ENCODE assay signal across 8 mouse cellular contexts in the genomic region with DNA sequence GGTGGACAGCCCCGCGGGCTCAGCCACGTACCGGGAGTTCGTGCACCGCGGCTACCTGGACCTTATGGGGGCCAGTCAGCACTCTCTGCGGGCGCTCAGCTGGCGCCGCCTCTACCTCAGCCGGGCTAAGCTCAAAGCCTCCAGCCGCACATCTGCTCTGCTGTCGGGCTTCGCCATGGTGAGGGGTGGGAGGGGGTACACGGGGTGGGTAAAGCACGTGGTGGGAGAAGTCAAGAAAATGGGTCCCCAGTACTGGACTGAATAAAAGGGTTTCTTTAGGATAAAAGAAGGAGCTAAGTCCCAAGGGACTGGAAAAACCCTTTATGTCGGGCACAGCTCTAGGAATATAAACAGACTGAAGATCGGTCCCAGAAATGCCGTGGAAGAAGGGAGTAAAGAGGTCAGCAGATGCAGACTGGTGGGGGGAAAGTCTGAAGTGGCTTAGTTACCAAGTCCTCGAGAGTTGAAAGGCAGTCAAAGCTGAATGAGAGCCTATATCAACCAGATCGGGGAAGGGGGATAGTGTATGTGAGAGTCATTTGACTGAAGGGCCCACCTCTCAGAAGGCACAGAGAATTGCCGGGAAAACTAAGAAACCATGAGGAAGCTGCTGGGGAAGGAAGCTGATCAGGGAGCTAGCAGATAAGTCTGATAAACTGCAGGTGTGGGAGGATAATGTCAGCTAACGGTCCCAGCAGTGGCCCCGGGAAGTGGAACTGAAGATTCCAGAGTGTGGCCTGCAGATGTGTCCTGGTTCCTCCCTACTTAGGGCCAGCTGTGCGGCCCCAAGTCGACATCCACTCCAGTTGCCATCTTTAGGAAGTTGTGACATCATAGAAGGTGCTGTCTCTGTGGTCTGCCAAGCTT. TPM values are rescaled to one million over a fixed set of nuclear protein-coding genes. Genes with fewer than 3 reads are reported as not detected.
DNase-seq lines count a peak whose midpoint lies in the region; ATAC-seq and TF ChIP-seq lines count a peak whose summit lies in the region.

No protein-coding gene starts in this region.

- peak overlapping the region; percentile 83 for H3K4me3 ChIP-seq in thymus, adult 2 months (ENCODE audit: control insufficient read depth, insufficient read depth, low read length)
- peak overlapping the region; percentile 42 for H3K4me3 ChIP-seq in hindbrain, embryonic 15.5 days
- H3K4me3 ChIP-seq in midbrain, embryonic 10.5 days: peak overlapping the region; percentile 61

- H3K27ac ChIP-seq in thymus, adult 2 months (ENCODE audit: control insufficient read depth, insufficient read depth, low read length): no peak overlapping the region
- H3K27ac ChIP-seq in hindbrain, embryonic 15.5 days (replicated peaks): peak overlapping the region; percentile 80
- H3K27ac ChIP-seq in midbrain, embryonic 10.5 days (replicated peaks): peak overlapping the region; percentile 87

- no peak for TF ChIP-seq CTCF in thymus, adult 2 months (IDR thresholded peaks at IDR 0.05; ENCODE audit: borderline replicate concordance, control insufficient read depth, extremely low read depth, insufficient read depth, low read length, poor library complexity)

- peak overlapping the region; percentile 66 for H3K4me2 ChIP-seq in hindbrain, embryonic 15.5 days

- no peaks in the 10 kb centered on the region for H3K36me3 ChIP-seq in thymus, adult 2 months (ENCODE audit: control insufficient read depth, insufficient read depth, low read length)
- peaks cover 26% of the 10 kb centered on the region for H3K36me3 ChIP-seq in hindbrain, embryonic 15.5 days
- peaks cover 33% of the 10 kb centered on the region for H3K36me3 ChIP-seq in midbrain, embryonic 10.5 days

- peaks cover 29% of the 10 kb centered on the region for H3K4me1 ChIP-seq in thymus, adult 2 months (replicated peaks; ENCODE audit: control insufficient read depth, insufficient read depth, low read length)
- H3K4me1 ChIP-seq in hindbrain, embryonic 15.5 days (replicated peaks): peaks cover 27% of the 10 kb centered on the region
- peaks cover 44% of the 10 kb centered on the region for H3K4me1 ChIP-seq in midbrain, embryonic 10.5 days

- 1% methylated on average over 27 of the region's 27 CpGs for WGBS in thymus, adult 2 months
- WGBS in hindbrain, embryonic 15.5 days: 6% methylated on average over 27 of the region's 27 CpGs
- WGBS in midbrain, embryonic 10.5 days: 8% methylated on average over 27 of the region's 27 CpGs

- DNase-seq in adrenal gland, postnatal 10 days: peak; percentile 23
- no peak for DNase-seq in adrenal gland, adult 18-20 months (ENCODE audit: low spot score in 2 of 2)
- DNase-seq in thymus, adult 2 months: no peak
- no peak for DNase-seq in thymus, adult 18-20 months
- no peak for DNase-seq in midbrain, embryonic 10.5 days (ENCODE audit: low spot score)
- DNase-seq in left cerebral cortex, adult 18-20 months (ENCODE audit: low spot score in 2 of 2): no peak
- DNase-seq in spleen, adult 12 weeks (ENCODE audit: low spot score): no peak

- peak overlapping the region; percentile 53 for H3K9ac ChIP-seq in hindbrain, embryonic 15.5 days

- TF ChIP-seq POLR2A in thymus, adult 2 months (IDR thresholded peaks at IDR 0.05; ENCODE audit: control insufficient read depth, extremely low read depth, insufficient read depth, low read length, poor library complexity): no peak

- no peaks in the 10 kb centered on the region for H3K9me3 ChIP-seq in hindbrain, embryonic 15.5 days
- no peaks in the 10 kb centered on the region for H3K9me3 ChIP-seq in midbrain, embryonic 10.5 days (replicated peaks)

- ATAC-seq in hindbrain, embryonic 15.5 days (ENCODE audit: low FRiP score, low read depth): peak; percentile 28; the same call in 1 of the 2 replicates

- no peaks in the 10 kb centered on the region for H3K27me3 ChIP-seq in thymus, adult 2 months (ENCODE audit: control insufficient read depth, insufficient read depth, low read length)
- no peaks in the 10 kb centered on the region for H3K27me3 ChIP-seq in hindbrain, embryonic 15.5 days
- H3K27me3 ChIP-seq in midbrain, embryonic 10.5 days (ENCODE audit: low read depth, poor library complexity, severe bottlenecking): no peaks in the 10 kb centered on the region

RNA-seq across cellular contexts. Expression of gene Orai3, which starts 0.7 kb away (rescaled TPM):
- total RNA-seq in adrenal gland, postnatal 10 days (2021): 10 to 100 TPM; 31.5 to 32.0 TPM
- total RNA-seq in adrenal gland, adult 18-20 months (2021): 10 to 100 TPM; 28.5 to 30.7 TPM
- polyA plus RNA-seq in thymus, adult 2 months (2012; rRNA removed): 23.8 and 27.0 TPM in 2 replicates
- 9.2 and 10.4 TPM in 2 replicates for polyA plus RNA-seq in hindbrain, embryonic 15.5 days (2015; fragmentation: Nextera tagmentation; extraction: Ambion mirVana)
- 8.3 and 10.1 TPM in 2 replicates for polyA plus RNA-seq in midbrain, embryonic 10.5 days (2016; fragmentation: Nextera tagmentation; extraction: Ambion mirVana)
- 10 to 100 TPM; 16.8 to 20.5 TPM for total RNA-seq in left cerebral cortex, adult 18-20 months (2021)

RNA-seq across cellular contexts. Expression of gene Setd1a, which starts 6.2 kb away (rescaled TPM):
- 10 to 100 TPM; 35.9 to 46.6 TPM for total RNA-seq in adrenal gland, postnatal 10 days (2021)
- total RNA-seq in adrenal gland, adult 18-20 months (2021): 10 to 100 TPM; 30.3 to 40.4 TPM
- 29.9 and 36.7 TPM in 2 replicates for polyA plus RNA-seq in thymus, adult 2 months (2012; rRNA removed)
- polyA plus RNA-seq in hindbrain, embryonic 15.5 days (2015; fragmentation: Nextera tagmentation; extraction: Ambion mirVana): 20.0 and 20.1 TPM in 2 replicates
- 13.4 and 14.7 TPM in 2 replicates for polyA plus RNA-seq in midbrain, embryonic 10.5 days (2016; fragmentation: Nextera tagmentation; extraction: Ambion mirVana)
- 10 to 100 TPM; 41.1 to 44.7 TPM for total RNA-seq in left cerebral cortex, adult 18-20 months (2021)

RNA-seq across cellular contexts. Expression of gene Gm49388, which starts 15.1 kb away (rescaled TPM):
- total RNA-seq in adrenal gland, postnatal 10 days (2021): 1 to 10 TPM; 4.7 to 5.6 TPM
- total RNA-seq in adrenal gland, adult 18-20 months (2021): 1 to 10 TPM; 2.4 to 3.0 TPM
- not detected in 2 replicates for polyA plus RNA-seq in thymus, adult 2 months (2012; rRNA removed)
- polyA plus RNA-seq in hindbrain, embryonic 15.5 days (2015; fragmentation: Nextera tagmentation; extraction: Ambion mirVana): not detected in 2 replicates
- 0.35 TPM in 1 of 2 replicates, not detected in the other for polyA plus RNA-seq in midbrain, embryonic 10.5 days (2016; fragmentation: Nextera tagmentation; extraction: Ambion mirVana)
- total RNA-seq in left cerebral cortex, adult 18-20 months (2021): 1 to 10 TPM; 5.5 to 5.6 TPM

RNA-seq across cellular contexts. Expression of gene Fbxl19, which starts 25.9 kb away (rescaled TPM):
- total RNA-seq in adrenal gland, postnatal 10 days (2021): 10 to 100 TPM; 12.3 to 18.5 TPM
- total RNA-seq in adrenal gland, adult 18-20 months (2021): 10 to 100 TPM; 10.7 to 14.4 TPM
- 38.9 and 43.7 TPM in 2 replicates for polyA plus RNA-seq in thymus, adult 2 months (2012; rRNA removed)
- polyA plus RNA-seq in hindbrain, embryonic 15.5 days (2015; fragmentation: Nextera tagmentation; extraction: Ambion mirVana): 10.0 and 10.5 TPM in 2 replicates
- 7.9 and 8.3 TPM in 2 replicates for polyA plus RNA-seq in midbrain, embryonic 10.5 days (2016; fragmentation: Nextera tagmentation; extraction: Ambion mirVana)
- total RNA-seq in left cerebral cortex, adult 18-20 months (2021): 10 to 100 TPM; 68.8 to 74.6 TPM

RNA-seq across cellular contexts. Expression of gene Hsd3b7, which starts 30.1 kb away (rescaled TPM):
- 10 to 100 TPM; 57.1 to 73.1 TPM for total RNA-seq in adrenal gland, postnatal 10 days (2021)
- total RNA-seq in adrenal gland, adult 18-20 months (2021): 10 to 100 TPM; 31.5 to 40.4 TPM
- 25.9 and 30.1 TPM in 2 replicates for polyA plus RNA-seq in thymus, adult 2 months (2012; rRNA removed)
- 9.7 and 10.5 TPM in 2 replicates for polyA plus RNA-seq in hindbrain, embryonic 15.5 days (2015; fragmentation: Nextera tagmentation; extraction: Ambion mirVana)
- 5.0 and 7.2 TPM in 2 replicates for polyA plus RNA-seq in midbrain, embryonic 10.5 days (2016; fragmentation: Nextera tagmentation; extraction: Ambion mirVana)
- total RNA-seq in left cerebral cortex, adult 18-20 months (2021): 1 to 10 TPM; 4.7 to 5.3 TPM
